ENCODE assay signal across 8 mouse cellular contexts in the genomic region with DNA sequence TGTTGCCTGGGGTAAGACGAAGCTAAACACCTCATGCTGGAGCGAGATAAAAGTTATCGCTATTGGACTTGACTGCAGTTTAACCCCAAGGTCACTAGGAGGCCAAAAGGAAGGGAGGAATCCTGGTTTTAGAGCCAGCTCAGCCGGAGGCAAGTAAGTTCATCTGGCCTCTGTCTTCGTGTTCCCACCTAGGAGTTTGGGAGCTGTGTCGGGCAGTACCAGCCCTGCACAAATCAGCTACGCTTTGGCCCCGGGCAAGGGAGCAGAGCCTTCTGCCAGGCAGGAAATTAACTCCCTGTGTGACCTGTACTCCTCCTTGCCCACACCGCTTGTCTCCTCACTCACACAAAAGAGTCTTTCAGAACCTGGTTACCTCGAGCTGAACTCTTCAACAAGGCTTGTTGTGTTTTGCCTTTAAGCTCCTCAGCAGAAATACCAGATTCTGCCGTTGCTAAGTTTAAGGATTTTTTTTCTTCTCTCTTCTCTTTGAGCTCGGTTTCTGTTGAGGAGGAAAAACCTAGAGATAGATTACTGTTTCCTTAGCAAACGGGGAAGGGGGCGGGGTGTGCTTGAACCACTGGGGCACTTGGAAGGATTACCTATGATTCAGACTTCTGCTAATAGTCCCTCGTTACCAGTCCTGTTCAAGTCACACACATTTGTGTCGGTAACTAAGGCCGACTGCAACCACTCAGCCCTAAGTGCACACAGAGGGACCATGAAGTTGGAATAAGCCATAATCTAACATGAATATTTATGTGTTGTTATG. TPM values are rescaled to one million over a fixed set of nuclear protein-coding genes. Genes with fewer than 3 reads are reported as not detected.
A peak's percentile ranks its signal among the peaks of the same experiment; 100 is the strongest.
DNase-seq lines count a peak whose midpoint lies in the region; ATAC-seq and TF ChIP-seq lines count a peak whose summit lies in the region.

A gene (minus strand): TSS at position 548 of the 769 bp plus-strand sequence.

- WGBS in heart, embryonic 11.5 days (ENCODE audit: insufficient replicate concordance), result 25% methylated on average over 17 of the region's 17 CpGs

- peak; percentile 15; the same call in 1 of the 2 replicates for TF ChIP-seq CTCF in layer of hippocampus, adult 2 months (conservative IDR thresholded peaks at IDR 0.05)

- H3K27me3 ChIP-seq in heart, embryonic 11.5 days (ENCODE audit: control insufficient read depth, insufficient read depth, low read length), result no peaks in the 10 kb centered on the region

- H3K36me3 ChIP-seq in heart, embryonic 11.5 days (ENCODE audit: control insufficient read depth, insufficient read depth, low read length), result no peaks in the 10 kb centered on the region

- DNase-seq in layer of hippocampus, adult 2 months (ENCODE audit: low spot score in 2 of 2), result no peak
- no peak for DNase-seq in layer of hippocampus, adult 9-10 months (ENCODE audit: low spot score)
- peak; percentile 21 to 28 for DNase-seq in cerebellum, postnatal 14 days
- peak; percentile 14 for DNase-seq in kidney, postnatal 14 days
- peak; percentile 16 for DNase-seq in lung, postnatal 25 days (ENCODE audit: low spot score)
- DNase-seq in testis, postnatal 10 days (ENCODE audit: low spot score), result peak; percentile 50
- DNase-seq in gastrocnemius, postnatal 4 days (ENCODE audit: low spot score in 2 of 2), result no peak

- H3K4me3 ChIP-seq in layer of hippocampus, adult 2 months, result no peak within 1 kb of the TSS
- no peak within 1 kb of the TSS for H3K4me3 ChIP-seq in heart, embryonic 11.5 days (ENCODE audit: low read depth, low read length)

- H3K9me3 ChIP-seq in heart, embryonic 11.5 days (replicated peaks; ENCODE audit: control insufficient read depth, low read length), result no peaks in the 10 kb centered on the region

- H3K9ac ChIP-seq in heart, embryonic 11.5 days (ENCODE audit: low read depth, low read length), result no peak within 1 kb of the TSS

- H3K4me1 ChIP-seq in heart, embryonic 11.5 days (ENCODE audit: control insufficient read depth, insufficient read depth, low read length), result peaks cover 12% of the 10 kb centered on the region

- H3K27ac ChIP-seq in layer of hippocampus, adult 2 months, result no peak within 1 kb of the TSS
- H3K27ac ChIP-seq in heart, embryonic 11.5 days (ENCODE audit: low read depth, low read length), result peak within 1 kb of the TSS; percentile 30; the same call in 1 of the 2 replicates

- ATAC-seq in heart, embryonic 11.5 days (replicated peaks; ENCODE audit: insufficient number of reproducible peaks, low FRiP score, low TSS enrichment), result no peak; the same call in 1 of the 2 replicates

- peak within 1 kb of the TSS; percentile 25; the same call in 1 of the 2 replicates for H3K4me2 ChIP-seq in heart, embryonic 11.5 days

RNA-seq across cellular contexts. Expression of the gene that starts here (rescaled TPM):
- 10 to 100 TPM; 13.0 to 16.0 TPM for total RNA-seq in layer of hippocampus, adult 2 months (2021)
- polyA plus RNA-seq in heart, embryonic 11.5 days (2014; fragmentation: Nextera tagmentation; extraction: Ambion mirVana), result 13.0 and 14.8 TPM in 2 replicates
- total RNA-seq in gastrocnemius, postnatal 4 days (2021), result 1 to 10 TPM; 3.3 to 3.4 TPM

Comparison
In these comparisons a context has a peak if more than half of its experiments do, and no peak if none do; other contexts are left out.
1. DNase-seq: peak in cerebellum, postnatal 14 days (2 of 2), kidney, postnatal 14 days (single experiment), lung, postnatal 25 days (single experiment) and testis, postnatal 10 days (single experiment); none in layer of hippocampus, adult 2 months (0 of 2), layer of hippocampus, adult 9-10 months (single experiment) and gastrocnemius, postnatal 4 days (0 of 2).